In the genomic region with DNA sequence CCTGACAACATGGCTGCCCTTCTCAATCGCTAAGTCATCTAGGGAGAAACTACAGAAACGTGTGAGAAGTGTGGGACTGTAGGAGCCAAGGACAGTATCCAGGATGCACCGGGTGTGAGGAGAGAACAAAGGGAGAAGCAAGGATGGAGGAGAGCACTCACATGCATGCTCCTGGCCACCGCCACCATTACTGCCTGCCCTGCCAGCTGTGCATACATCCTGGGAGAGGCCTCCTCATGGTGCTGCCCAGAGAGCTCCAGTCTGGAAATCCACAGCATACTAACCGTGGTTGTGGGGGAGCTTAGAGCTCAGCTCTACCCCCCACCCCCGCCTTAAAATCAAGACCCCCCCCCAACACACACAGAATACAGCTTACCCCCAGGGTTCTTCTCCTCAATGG, we compare ENCODE assay signal across 23 mouse cellular contexts.
A peak's percentile ranks its signal among the peaks of the same experiment; 100 is the strongest.
DNase-seq lines count a peak whose midpoint lies in the region; ATAC-seq and TF ChIP-seq lines count a peak whose summit lies in the region.
"Had no signal": no experiment of that assay in that cellular context is flagged by ENCODE, and none has a peak within 500 bp of the region (broad histone marks: within the 10 kb centered on the region; RNA-seq: fewer than 3 reads in every experiment).

No protein-coding gene starts in this region.

- ATAC-seq in hindbrain, embryonic 14.5 days (ENCODE audit: low FRiP score) = no peak
- ATAC-seq in megakaryocyte, adult 5-6 weeks (ENCODE audit: poor library complexity, severe bottlenecking) = no peak
- no peak for ATAC-seq in forebrain, embryonic 15.5 days (replicated peaks)
- ATAC-seq: inflammation-experienced regulatory T-cells, adult 6 months had no signal

- no peak for TF ChIP-seq POLR2A in cortical plate, adult 2 months (IDR thresholded peaks at IDR 0.05; ENCODE audit: extremely low read depth, insufficient read depth, low read length)

- 84% methylated on average over 6 of the region's 6 CpGs for WGBS in hindbrain, embryonic 10.5 days
- WGBS in hindbrain, embryonic 14.5 days = 76% methylated on average over 6 of the region's 6 CpGs
- WGBS in forebrain, embryonic 15.5 days = 81% methylated on average over 6 of the region's 6 CpGs

- no peak overlapping the region for H3K4me3 ChIP-seq in hindbrain, embryonic 10.5 days
- H3K4me3 ChIP-seq in hindbrain, embryonic 14.5 days (replicated peaks; ENCODE audit: low read length) = no peak overlapping the region
- H3K4me3 ChIP-seq in megakaryocyte, embryonic 14.5 days (replicated peaks) = peak overlapping the region; percentile 65
- H3K4me3 ChIP-seq in cortical plate, adult 2 months (ENCODE audit: insufficient read depth, low read length) = no peak overlapping the region
- H3K4me3 ChIP-seq in forebrain, embryonic 15.5 days = no peak overlapping the region
- H3K4me3 ChIP-seq: limb, embryonic 12.5 days; liver, embryonic 13.5 days; myocyte; neural tube, embryonic 13.5 days had no signal

- no peaks in the 10 kb centered on the region for H3K9me3 ChIP-seq in hindbrain, embryonic 10.5 days
- no peaks in the 10 kb centered on the region for H3K9me3 ChIP-seq in hindbrain, embryonic 14.5 days (ENCODE audit: control insufficient read depth, low read length)
- H3K9me3 ChIP-seq in megakaryocyte, embryonic 14.5 days = peaks cover 9% of the 10 kb centered on the region
- no peaks in the 10 kb centered on the region for H3K9me3 ChIP-seq in forebrain, embryonic 15.5 days
- H3K9me3 ChIP-seq: limb, embryonic 12.5 days; liver, embryonic 13.5 days; neural tube, embryonic 13.5 days had no signal

- no peak for DNase-seq in hindbrain, embryonic 10.5 days (ENCODE audit: low spot score)
- no peak for DNase-seq in hindbrain, embryonic 14.5 days (ENCODE audit: low spot score)
- DNase-seq in B cell, adult 2 months = no peak
- DNase-seq: adrenal gland, adult 8-10 months; cerebellum, adult 11-12 months; cerebellum, postnatal 10 days; kidney, adult 8-10 months; kidney, postnatal 10 days; liver, embryonic 13.5 days; lung, embryonic 14.5 days; retina, postnatal 1 day; thymus, adult 2 months; thymus, postnatal 4 days had no signal

- no peak overlapping the region for H3K9ac ChIP-seq in hindbrain, embryonic 14.5 days
- no peak overlapping the region for H3K9ac ChIP-seq in forebrain, embryonic 15.5 days (replicated peaks)
- H3K9ac ChIP-seq: limb, embryonic 12.5 days; liver, embryonic 13.5 days; lung, embryonic 14.5 days; neural tube, embryonic 13.5 days had no signal

- H3K4me2 ChIP-seq in hindbrain, embryonic 14.5 days (replicated peaks) = no peak overlapping the region
- H3K4me2 ChIP-seq in forebrain, embryonic 15.5 days (replicated peaks) = no peak overlapping the region
- H3K4me2 ChIP-seq: heart, embryonic 11.5 days; limb, embryonic 12.5 days; liver, embryonic 13.5 days; lung, embryonic 14.5 days; neural tube, embryonic 13.5 days had no signal

- 0 out of 2 replicates have a peak, but pooled peaks cover 7% of the 10 kb centered on the region for H3K27me3 ChIP-seq in hindbrain, embryonic 10.5 days (ENCODE audit: insufficient read depth, poor library complexity, severe bottlenecking)
- no peaks in the 10 kb centered on the region for H3K27me3 ChIP-seq in hindbrain, embryonic 14.5 days (ENCODE audit: control insufficient read depth, insufficient read depth, low read length)
- H3K27me3 ChIP-seq in megakaryocyte, embryonic 14.5 days (replicated peaks) = peaks cover 55% of the 10 kb centered on the region
- H3K27me3 ChIP-seq in forebrain, embryonic 15.5 days = no peaks in the 10 kb centered on the region
- H3K27me3 ChIP-seq: limb, embryonic 12.5 days; liver, embryonic 13.5 days; neural tube, embryonic 13.5 days had no signal

- TF ChIP-seq CTCF in cortical plate, adult 2 months (IDR thresholded peaks at IDR 0.05; ENCODE audit: extremely low read depth, insufficient read depth, low read length) = no peak

- H3K4me1 ChIP-seq in hindbrain, embryonic 10.5 days (replicated peaks) = peaks cover 19% of the 10 kb centered on the region; the same call in 1 of the 2 replicates
- peaks cover 6% of the 10 kb centered on the region for H3K4me1 ChIP-seq in hindbrain, embryonic 14.5 days (replicated peaks; ENCODE audit: control insufficient read depth, insufficient read depth, low read length)
- peaks cover 5% of the 10 kb centered on the region; the same call in 1 of the 2 replicates for H3K4me1 ChIP-seq in megakaryocyte, embryonic 14.5 days
- H3K4me1 ChIP-seq in cortical plate, adult 2 months (ENCODE audit: control insufficient read depth, insufficient read depth, low read length) = peaks cover 6% of the 10 kb centered on the region
- peaks cover 15% of the 10 kb centered on the region for H3K4me1 ChIP-seq in forebrain, embryonic 15.5 days
- H3K4me1 ChIP-seq: limb, embryonic 12.5 days; liver, embryonic 13.5 days had no signal

- peak overlapping the region; percentile 62 for H3K27ac ChIP-seq in hindbrain, embryonic 10.5 days
- H3K27ac ChIP-seq in hindbrain, embryonic 14.5 days = no peak overlapping the region
- peak overlapping the region; percentile 53 for H3K27ac ChIP-seq in cortical plate, adult 2 months (ENCODE audit: insufficient read depth, low read length)
- peak overlapping the region; percentile 57 for H3K27ac ChIP-seq in forebrain, embryonic 15.5 days (replicated peaks)
- H3K27ac ChIP-seq: limb, embryonic 12.5 days; liver, embryonic 13.5 days; neural tube, embryonic 13.5 days; stomach, postnatal 0 days had no signal

- no peaks in the 10 kb centered on the region for H3K36me3 ChIP-seq in hindbrain, embryonic 10.5 days
- H3K36me3 ChIP-seq in hindbrain, embryonic 14.5 days (replicated peaks; ENCODE audit: control insufficient read depth, insufficient read depth) = no peaks in the 10 kb centered on the region
- H3K36me3 ChIP-seq in megakaryocyte, embryonic 14.5 days (replicated peaks; ENCODE audit: low read length) = no peaks in the 10 kb centered on the region
- no peaks in the 10 kb centered on the region for H3K36me3 ChIP-seq in forebrain, embryonic 15.5 days
- H3K36me3 ChIP-seq: limb, embryonic 12.5 days; liver, embryonic 13.5 days; neural tube, embryonic 13.5 days had no signal
